Mouse (Mus musculus) embryonic fibroblast, embryonic 13.5 days (primary cell): Measurements from ENCODE around the gene Ampd3.

Experiments
- CTCF ChIP-seq: IDR thresholded peaks from 2 replicates; pipeline ENCODE4 v1.5.1; 2011; ENCODE audit warnings: mild to moderate bottlenecking, control low read depth, low read length, moderate library complexity, borderline replicate concordance; ENCODE audit not compliant: insufficient read depth
- POLR2A ChIP-seq: IDR thresholded peaks from 2 replicates; pipeline ENCODE4 v1.6.1; 2011; ENCODE audit warnings: low read depth, mild to moderate bottlenecking, control low read depth, low read length, moderate library complexity

DNA sequence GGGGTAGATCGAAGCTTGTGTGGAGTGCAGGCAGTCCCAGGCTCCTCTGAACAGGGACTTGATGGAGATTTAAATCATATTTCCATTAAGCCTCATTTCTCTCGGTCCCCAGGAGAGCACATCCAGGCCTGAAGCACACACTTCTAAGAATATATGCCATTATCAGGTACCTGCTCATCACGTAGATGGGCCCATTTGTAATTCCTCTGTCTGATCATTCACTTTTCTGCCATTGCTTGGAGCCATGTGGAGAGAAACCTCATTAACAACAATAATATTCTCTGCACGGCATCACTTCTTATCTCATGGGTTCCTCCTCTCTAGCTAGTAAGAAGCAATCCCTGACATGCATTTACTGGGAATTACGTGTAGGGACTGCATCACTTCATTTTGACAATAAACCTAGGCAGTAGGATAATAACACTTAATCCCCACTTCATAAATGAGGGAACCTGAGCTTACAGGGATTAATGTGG lies 21.9 kb upstream of the Ampd3 start:
- TF ChIP-seq POLR2A (no peak), CTCF (no peak)
